9 mouse cellular contexts compared by ENCODE assay signal in genomic region chr10:75779206-75780174, GRCm38 (mm10). TPM values are rescaled to one million over a fixed set of nuclear protein-coding genes. Genes with fewer than 3 reads are reported as not detected.
DNase-seq lines count a peak whose midpoint lies in the region; ATAC-seq and TF ChIP-seq lines count a peak whose summit lies in the region.
"Had no signal": no experiment of that assay in that cellular context is flagged by ENCODE, and none has a peak within 500 bp of the region (broad histone marks: within the 10 kb centered on the region; RNA-seq: fewer than 3 reads in every experiment).

No protein-coding gene starts in this region.

- no peak for ATAC-seq in heart, embryonic 11.5 days (replicated peaks; ENCODE audit: insufficient number of reproducible peaks, low FRiP score, low TSS enrichment)
- 0 out of 2 replicates have a peak, but pooled peaks have one; percentile 17 for ATAC-seq in liver, postnatal 0 days
- ATAC-seq in forebrain, embryonic 12.5 days (ENCODE audit: low FRiP score), result no peak

- TF ChIP-seq CTCF in liver, postnatal 0 days (IDR thresholded peaks at IDR 0.05; ENCODE audit: low read depth), result no peak

- 39% methylated on average over 15 of the region's 15 CpGs for WGBS in heart, embryonic 11.5 days (ENCODE audit: insufficient replicate concordance)
- WGBS in liver, postnatal 0 days (ENCODE audit: insufficient replicate concordance), result 34% methylated on average over 15 of the region's 15 CpGs
- WGBS in forebrain, embryonic 12.5 days, result 41% methylated on average over 15 of the region's 15 CpGs

- H3K4me2 ChIP-seq in heart, embryonic 11.5 days, result peak overlapping the region; percentile 95; the same call in 1 of the 2 replicates
- peak overlapping the region; percentile 84 for H3K4me2 ChIP-seq in liver, postnatal 0 days (ENCODE audit: low read depth, low read length)
- no peak overlapping the region; the same call in 1 of the 2 replicates for H3K4me2 ChIP-seq in forebrain, embryonic 12.5 days

- H3K27ac ChIP-seq in heart, embryonic 11.5 days (ENCODE audit: low read depth, low read length), result no peak overlapping the region
- no peak overlapping the region for H3K27ac ChIP-seq in liver, postnatal 0 days (ENCODE audit: low read depth)
- no peak overlapping the region for H3K27ac ChIP-seq in forebrain, embryonic 12.5 days
- H3K27ac ChIP-seq: neural tube, embryonic 13.5 days had no signal

- no peak overlapping the region for H3K9ac ChIP-seq in heart, embryonic 11.5 days (ENCODE audit: low read depth, low read length)
- no peak overlapping the region for H3K9ac ChIP-seq in liver, postnatal 0 days (replicated peaks)
- H3K9ac ChIP-seq in forebrain, embryonic 12.5 days, result no peak overlapping the region

- 0 out of 2 replicates have a peak, but pooled peaks cover 5% of the 10 kb centered on the region for H3K4me1 ChIP-seq in heart, embryonic 11.5 days (ENCODE audit: control insufficient read depth, insufficient read depth, low read length)
- H3K4me1 ChIP-seq in liver, postnatal 0 days (ENCODE audit: insufficient read depth), result peaks cover 3% of the 10 kb centered on the region; the same call in 1 of the 2 replicates
- peaks cover 18% of the 10 kb centered on the region for H3K4me1 ChIP-seq in forebrain, embryonic 12.5 days

- no peak for TF ChIP-seq EP300 in liver, postnatal 0 days (IDR thresholded peaks at IDR 0.05; ENCODE audit: low read depth)

- H3K4me3 ChIP-seq in heart, embryonic 11.5 days (ENCODE audit: low read depth, low read length), result no peak overlapping the region
- H3K4me3 ChIP-seq in liver, postnatal 0 days (ENCODE audit: low read depth, low read length), result no peak overlapping the region
- no peak overlapping the region for H3K4me3 ChIP-seq in forebrain, embryonic 12.5 days (replicated peaks)

- H3K9me3 ChIP-seq in heart, embryonic 11.5 days (replicated peaks; ENCODE audit: control insufficient read depth, low read length), result no peaks in the 10 kb centered on the region
- no peaks in the 10 kb centered on the region for H3K9me3 ChIP-seq in liver, postnatal 0 days (ENCODE audit: low read length)
- H3K9me3 ChIP-seq in forebrain, embryonic 12.5 days, result no peaks in the 10 kb centered on the region
- H3K9me3 ChIP-seq: neural tube, embryonic 13.5 days had no signal

- no peak for DNase-seq in heart, adult 9 months (ENCODE audit: low spot score in 2 of 2)
- DNase-seq in adipocyte (ENCODE audit: low spot score), result peak; percentile 32
- peak; percentile 79 for DNase-seq in kidney, adult 9 months
- DNase-seq in liver, postnatal 0 days, result no peak
- DNase-seq in layer of hippocampus, postnatal 36 days, result no peak
- no peak for DNase-seq in adrenal gland, postnatal 10 days

- no peaks in the 10 kb centered on the region for H3K36me3 ChIP-seq in heart, embryonic 11.5 days (ENCODE audit: control insufficient read depth, insufficient read depth, low read length)
- no peaks in the 10 kb centered on the region for H3K36me3 ChIP-seq in liver, postnatal 0 days (replicated peaks; ENCODE audit: insufficient read depth, low read length)
- H3K36me3 ChIP-seq in forebrain, embryonic 12.5 days (replicated peaks), result no peaks in the 10 kb centered on the region
- H3K36me3 ChIP-seq: neural tube, embryonic 13.5 days had no signal

- peaks cover 20% of the 10 kb centered on the region for H3K27me3 ChIP-seq in heart, embryonic 11.5 days (ENCODE audit: control insufficient read depth, insufficient read depth, low read length)
- peaks cover 7% of the 10 kb centered on the region; the same call in 1 of the 2 replicates for H3K27me3 ChIP-seq in liver, postnatal 0 days (ENCODE audit: insufficient read depth, low read length)
- H3K27me3 ChIP-seq in forebrain, embryonic 12.5 days, result peaks cover 61% of the 10 kb centered on the region

RNA-seq across cellular contexts. Expression of gene Gm20441, which starts 1.3 kb away (rescaled TPM):
- not detected in 2 replicates for polyA plus RNA-seq in heart, embryonic 11.5 days (2014; fragmentation: Nextera tagmentation; extraction: Ambion mirVana)
- 0.24 TPM in 1 of 2 replicates, not detected in the other for polyA plus RNA-seq in liver, postnatal 0 days (2015; fragmentation: Nextera tagmentation; extraction: Ambion mirVana)
- total RNA-seq in layer of hippocampus, postnatal 36 days (2021), result not detected
- not detected in 2 replicates for polyA plus RNA-seq in forebrain, embryonic 12.5 days (2016; fragmentation: Nextera tagmentation; extraction: Ambion mirVana)
- not detected for total RNA-seq in adrenal gland, postnatal 10 days (2021)
- polyA plus RNA-seq: neural tube, embryonic 13.5 days had no signal

RNA-seq across cellular contexts. Expression of gene Gstt3, which starts 1.7 kb away (rescaled TPM):
- polyA plus RNA-seq in heart, embryonic 11.5 days (2014; fragmentation: Nextera tagmentation; extraction: Ambion mirVana), result 3.0 and 3.4 TPM in 2 replicates
- polyA plus RNA-seq in liver, postnatal 0 days (2015; fragmentation: Nextera tagmentation; extraction: Ambion mirVana), result 32.6 and 39.3 TPM in 2 replicates
- total RNA-seq in layer of hippocampus, postnatal 36 days (2021), result 1 to 10 TPM; 1.4 to 3.2 TPM
- 1.5 and 2.1 TPM in 2 replicates for polyA plus RNA-seq in forebrain, embryonic 12.5 days (2016; fragmentation: Nextera tagmentation; extraction: Ambion mirVana)
- 10 to 100 TPM; 18.7 to 21.5 TPM for total RNA-seq in adrenal gland, postnatal 10 days (2021)

RNA-seq across cellular contexts. Expression of gene Ddt, which starts 6.3 kb away (rescaled TPM):
- 41.1 and 44.4 TPM in 2 replicates for polyA plus RNA-seq in heart, embryonic 11.5 days (2014; fragmentation: Nextera tagmentation; extraction: Ambion mirVana)
- polyA plus RNA-seq in liver, postnatal 0 days (2015; fragmentation: Nextera tagmentation; extraction: Ambion mirVana), result 739 and 838 TPM in 2 replicates
- total RNA-seq in layer of hippocampus, postnatal 36 days (2021), result 10 to 100 TPM; 44.0 to 48.5 TPM
- 81.8 TPM in 2 replicates for polyA plus RNA-seq in forebrain, embryonic 12.5 days (2016; fragmentation: Nextera tagmentation; extraction: Ambion mirVana)
- total RNA-seq in adrenal gland, postnatal 10 days (2021), result 100 to 1,000 TPM; 173 to 204 TPM

RNA-seq across cellular contexts. Expression of gene Cabin1, which starts 15.3 kb away (rescaled TPM):
- 18.5 and 28.6 TPM in 2 replicates for polyA plus RNA-seq in heart, embryonic 11.5 days (2014; fragmentation: Nextera tagmentation; extraction: Ambion mirVana)
- polyA plus RNA-seq in liver, postnatal 0 days (2015; fragmentation: Nextera tagmentation; extraction: Ambion mirVana), result 8.2 and 9.1 TPM in 2 replicates
- 10 to 100 TPM; 58.5 to 73.4 TPM for total RNA-seq in layer of hippocampus, postnatal 36 days (2021)
- polyA plus RNA-seq in forebrain, embryonic 12.5 days (2016; fragmentation: Nextera tagmentation; extraction: Ambion mirVana), result 42.8 and 51.9 TPM in 2 replicates
- 10 to 100 TPM; 27.1 to 39.2 TPM for total RNA-seq in adrenal gland, postnatal 10 days (2021)

RNA-seq across cellular contexts. Expression of gene Gstt1, which starts 18.9 kb away (rescaled TPM):
- polyA plus RNA-seq in heart, embryonic 11.5 days (2014; fragmentation: Nextera tagmentation; extraction: Ambion mirVana), result 4.3 and 5.1 TPM in 2 replicates
- polyA plus RNA-seq in liver, postnatal 0 days (2015; fragmentation: Nextera tagmentation; extraction: Ambion mirVana), result 77.5 and 78.5 TPM in 2 replicates
- total RNA-seq in layer of hippocampus, postnatal 36 days (2021), result 1 to 10 TPM; 4.6 to 6.1 TPM
- polyA plus RNA-seq in forebrain, embryonic 12.5 days (2016; fragmentation: Nextera tagmentation; extraction: Ambion mirVana), result 4.9 and 6.3 TPM in 2 replicates
- 10 to 100 TPM; 60.2 to 60.4 TPM for total RNA-seq in adrenal gland, postnatal 10 days (2021)

Comparison
In these comparisons a context has a peak if more than half of its experiments do, and no peak if none do; other contexts are left out.
1. DNase-seq: peak in adipocyte (single experiment) and kidney, adult 9 months (single experiment); none in heart, adult 9 months (0 of 2), liver, postnatal 0 days (single experiment), layer of hippocampus, postnatal 36 days (0 of 2) and adrenal gland, postnatal 10 days (single experiment).